Mouse (Mus musculus) liver, postnatal 0 days (tissue): ENCODE measurements around the gene Enpep.

ENCODE experiments used
- CTCF ChIP-seq: sonication (generic); IDR thresholded peaks from 2 replicates; pipeline ENCODE4 v1.5.1; 2016; ENCODE audit warnings: antibody characterized with exemption, low read depth
- EP300 ChIP-seq: IDR thresholded peaks from 2 replicates; pipeline ENCODE4 v1.6.1; 2016; ENCODE audit warnings: antibody characterized with exemption, low read depth, mild to moderate bottlenecking

- no peak for TF ChIP-seq CTCF
- no peak for TF ChIP-seq EP300
These were observed 15.3 kb downstream of the Enpep start for GRCm38 (mm10) chr3:129317032-129317729.
